Mouse (Mus musculus) heart, embryonic 15.5 days (tissue): ENCODE data around the gene Msx2. TPM values are rescaled to one million over a fixed set of nuclear protein-coding genes. Genes with fewer than 3 reads are reported as not detected.

Experiments
- ATAC-seq: fragments of 200-750 bp; cut with Nextera tagmentation; replicated peaks from 2 replicates; pipeline ENCODE4 v1.8.0; 2017; ENCODE audit warnings: low read depth, moderate TSS enrichment; ENCODE audit not compliant: insufficient number of reproducible peaks, insufficient read depth, low FRiP score
- H3K27ac ChIP-seq: fragments of 300-500 bp; sonication (generic); 2 replicates; pipeline ENCODE4 v1.5.1; 2015; ENCODE audit warnings: mild to moderate bottlenecking, inconsistent platforms
- H3K27me3 ChIP-seq: fragments of 300-500 bp; sonication (generic); 2 replicates; pipeline ENCODE4 v1.6.1; 2015; ENCODE audit warnings: inconsistent platforms
- H3K36me3 ChIP-seq: fragments of 300-500 bp; sonication (generic); 2 replicates; pipeline ENCODE4 v1.6.1; 2015; ENCODE audit warnings: mild to moderate bottlenecking, inconsistent platforms
- H3K4me1 ChIP-seq: fragments of 300-500 bp; sonication (generic); replicated peaks from 2 replicates; pipeline ENCODE4 v1.6.1; 2015; ENCODE audit warnings: inconsistent platforms
- H3K4me2 ChIP-seq: fragments of 300-500 bp; sonication (generic); 2 replicates; pipeline ENCODE4 v1.6.1; 2015; ENCODE audit warnings: inconsistent platforms, mild to moderate bottlenecking, moderate library complexity
- H3K4me3 ChIP-seq: fragments of 300-500 bp; sonication (generic); 2 replicates; pipeline ENCODE4 v1.5.1; 2015; ENCODE audit warnings: mild to moderate bottlenecking, inconsistent platforms
- H3K9ac ChIP-seq: fragments of 300-500 bp; sonication (generic); 2 replicates; pipeline ENCODE4 v1.6.1; 2015; ENCODE audit warnings: mild to moderate bottlenecking, inconsistent platforms
- H3K9me3 ChIP-seq: fragments of 300-500 bp; sonication (generic); replicated peaks from 2 replicates; pipeline ENCODE4 v1.6.1; 2016; ENCODE audit warnings: inconsistent platforms
- WGBS: fragments of 180-500 bp; shearing (Covaris S2); methylation state at CpG from one replicate; pipeline ENCODE4 v1.1.7; 2015; ENCODE audit warnings: mixed read lengths; 5-methylcytosine and 5-hydroxymethylcytosine counted together
- polyA plus RNA-seq: library from polyadenylated mRNA; unstranded; fragments of >200 nt; fragmentation: Nextera tagmentation; extraction: Ambion mirVana; gene quantifications from 2 replicates; pipeline ENCODE4 v1.2.1, GENCODE M21; 2015

The Msx2 gene
- polyA plus RNA-seq, 1 experiment from 2014 or later, result 2.4 TPM

- Histone ChIP-seq H3K9me3 (no peaks in the 10 kb centered on the region), H3K36me3 (no peaks in the 10 kb centered on the region), H3K4me3 (peak overlapping the region; percentile 16), H3K4me1 (0 out of 2 replicates have a peak, but pooled peaks cover 7% of the 10 kb centered on the region), H3K4me2 (peak overlapping the region; percentile 57), H3K9ac (no peak overlapping the region), H3K27me3 (no peaks in the 10 kb centered on the region), H3K27ac (no peak overlapping the region)
- 29% methylated on average over 25 of the region's 25 CpGs for WGBS
- ATAC-seq, result no peak
Measured at GRCm38 (mm10) chr13:53442168-53442980, 30.5 kb downstream of the Msx2 start.

GRCm38 (mm10) chr13:53441307-53442028 is 31.4 kb downstream of the Msx2 start:
- Histone ChIP-seq H3K9me3 (no peaks in the 10 kb centered on the region), H3K27me3 (no peaks in the 10 kb centered on the region), H3K9ac (no peak overlapping the region), H3K4me3 (no peak overlapping the region), H3K27ac (no peak overlapping the region), H3K4me1 (0 out of 2 replicates have a peak, but pooled peaks cover 7% of the 10 kb centered on the region), H3K4me2 (no peak overlapping the region), H3K36me3 (no peaks in the 10 kb centered on the region)
- WGBS, result 47% methylated on average over 5 of the region's 5 CpGs
- no peak for ATAC-seq

- no peak overlapping the region for H3K27ac ChIP-seq
- 78% methylated on average over 3 of the region's 3 CpGs for WGBS
- H3K4me2 ChIP-seq, result no peak overlapping the region
- 0 out of 2 replicates have a peak, but pooled peaks cover 7% of the 10 kb centered on the region for H3K4me1 ChIP-seq
- no peak overlapping the region for H3K4me3 ChIP-seq
- no peaks in the 10 kb centered on the region for H3K27me3 ChIP-seq
- H3K9me3 ChIP-seq, result no peaks in the 10 kb centered on the region
- no peak overlapping the region for H3K9ac ChIP-seq
- H3K36me3 ChIP-seq, result no peaks in the 10 kb centered on the region
- no peak for ATAC-seq
Measured at GRCm38 (mm10) chr13:53439957-53440356, 32.9 kb downstream of the Msx2 start.

GRCm38 (mm10) chr13:53426507-53426906 is 46.4 kb downstream of the Msx2 start:
- Histone ChIP-seq H3K9me3 (0 out of 2 replicates have a peak, but pooled peaks cover 4% of the 10 kb centered on the region), H3K4me3 (no peak overlapping the region), H3K4me2 (no peak overlapping the region), H3K9ac (no peak overlapping the region), H3K27ac (no peak overlapping the region), H3K36me3 (no peaks in the 10 kb centered on the region), H3K4me1 (no peaks in the 10 kb centered on the region), H3K27me3 (no peaks in the 10 kb centered on the region; the same call in 1 of the 2 replicates)
- ATAC-seq, result no peak
- WGBS, result 23% methylated on average over 7 of the region's 7 CpGs

GRCm38 (mm10) chr13:53421189-53421588 is 51.7 kb downstream of the Msx2 start:
- Histone ChIP-seq H3K36me3 (no peaks in the 10 kb centered on the region), H3K9ac (no peak overlapping the region), H3K4me3 (no peak overlapping the region), H3K4me2 (no peak overlapping the region), H3K27me3 (peaks cover 3% of the 10 kb centered on the region; the same call in 1 of the 2 replicates), H3K4me1 (0 out of 2 replicates have a peak, but pooled peaks cover 3% of the 10 kb centered on the region), H3K9me3 (no peaks in the 10 kb centered on the region), H3K27ac (no peak overlapping the region)
- ATAC-seq, result no peak
- 76% methylated on average over 4 of the region's 4 CpGs for WGBS

GRCm38 (mm10) chr13:53420741-53421140 is 52.1 kb downstream of the Msx2 start:
- H3K27me3 ChIP-seq, result peaks cover 3% of the 10 kb centered on the region; the same call in 1 of the 2 replicates
- 0 out of 2 replicates have a peak, but pooled peaks cover 3% of the 10 kb centered on the region for H3K4me1 ChIP-seq
- H3K36me3 ChIP-seq, result no peaks in the 10 kb centered on the region
- H3K27ac ChIP-seq, result no peak overlapping the region
- H3K4me3 ChIP-seq, result no peak overlapping the region
- 74% methylated on average over 4 of the region's 4 CpGs for whole genome bisulfite sequencing
- no peak for ATAC-seq
- no peaks in the 10 kb centered on the region for H3K9me3 ChIP-seq
- H3K9ac ChIP-seq, result no peak overlapping the region
- H3K4me2 ChIP-seq, result no peak overlapping the region

- WGBS, result 67% methylated on average over 8 of the region's 8 CpGs
Measured at GRCm38 (mm10) chr13:53419681-53420080, 53.2 kb downstream of the Msx2 start.

GRCm38 (mm10) chr13:53417701-53418100 is 55.2 kb downstream of the Msx2 start:
- no peak overlapping the region for H3K9ac ChIP-seq
- WGBS, result 77% methylated on average over 6 of the region's 6 CpGs
- H3K4me2 ChIP-seq, result no peak overlapping the region
- peaks cover 15% of the 10 kb centered on the region for H3K4me1 ChIP-seq
- ATAC-seq, result no peak
- H3K27me3 ChIP-seq, result 0 out of 2 replicates have a peak, but pooled peaks cover 3% of the 10 kb centered on the region
- H3K27ac ChIP-seq, result no peak overlapping the region
- no peak overlapping the region for H3K4me3 ChIP-seq
- H3K9me3 ChIP-seq, result no peaks in the 10 kb centered on the region
- no peaks in the 10 kb centered on the region for H3K36me3 ChIP-seq

More at GRCm38 (mm10) chr13:53419681-53420080, 53.2 kb downstream of the Msx2 start:
- no peak overlapping the region for H3K9ac ChIP-seq
- no peak overlapping the region for H3K27ac ChIP-seq
- ATAC-seq, result no peak
- H3K27me3 ChIP-seq, result peaks cover 3% of the 10 kb centered on the region; the same call in 1 of the 2 replicates
- peaks cover 9% of the 10 kb centered on the region for H3K4me1 ChIP-seq
- H3K4me2 ChIP-seq, result no peak overlapping the region
- no peak overlapping the region for H3K4me3 ChIP-seq
- no peaks in the 10 kb centered on the region for H3K36me3 ChIP-seq
- H3K9me3 ChIP-seq, result no peaks in the 10 kb centered on the region

Other genes with a start within 250 kb of the Msx2 start
- 14.4 and 18.4 TPM in 2 replicates for gene Ror2, start 186.9 kb downstream of the Msx2 start, polyA plus RNA-seq
- 16.8 and 21.6 TPM in 2 replicates for gene Sptlc1, start 95.7 kb downstream of the Msx2 start, polyA plus RNA-seq